Mouse (Mus musculus) mesoderm, embryonic 11.5 days (tissue): ENCODE results near the gene C1qtnf6.

Source experiments
- DNase-seq: peaks from one replicate; pipeline ENCODE4 v3.0.0-alpha.2; 2012; ENCODE audit warnings: low read depth, low spot score

C1qtnf6 gene

DNA sequence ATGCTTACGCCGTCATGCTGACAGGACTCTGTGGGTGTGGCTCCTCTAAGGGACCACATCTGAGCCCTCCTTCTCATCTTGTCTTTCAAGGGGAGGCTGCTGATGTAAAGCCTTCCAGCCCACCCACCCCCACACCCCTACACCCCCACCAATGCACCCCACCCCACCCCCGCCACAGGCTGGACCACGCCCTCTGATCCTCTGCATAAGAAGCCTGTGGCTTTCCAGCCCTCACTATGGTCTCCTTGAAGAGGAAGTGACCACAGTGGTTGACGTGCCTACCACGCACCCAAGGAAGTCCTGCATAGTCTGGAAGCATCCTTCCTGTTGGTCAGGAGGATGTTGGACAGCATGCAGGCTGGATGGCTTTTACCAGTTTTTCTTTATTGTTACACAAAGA is 15.5 kb downstream of the C1qtnf6 start:
- DNase-seq: no peak

GRCm38 (mm10) chr15:78514393-78515146 is 16.6 kb downstream of the C1qtnf6 start:
- DNase-seq: peak; percentile 82

- DNase-seq: no peak
Observed at GRCm38 (mm10) chr15:78513019-78513418, 18.2 kb downstream of the C1qtnf6 start.

DNA sequence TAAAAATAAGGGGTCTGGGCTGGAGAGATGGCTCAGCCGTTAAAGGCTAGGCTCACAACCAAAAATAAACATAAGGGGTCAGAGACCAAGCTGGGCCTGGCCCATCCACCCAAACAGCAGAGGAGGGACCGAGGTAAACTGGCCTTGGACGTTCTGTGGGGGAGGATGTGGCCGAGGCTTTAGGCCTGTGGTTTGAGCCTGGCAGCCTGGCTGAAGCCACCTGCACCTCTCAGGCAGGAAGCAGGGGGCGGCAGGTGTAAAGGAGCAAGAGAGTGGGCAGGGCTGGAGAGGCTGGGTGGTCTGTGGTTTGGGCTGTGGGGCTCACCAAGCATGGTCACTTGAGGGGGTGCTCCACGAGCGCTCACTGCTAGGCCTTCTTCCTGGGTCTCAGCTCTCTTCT is 19.3 kb downstream of the C1qtnf6 start:
- no peak for DNase-seq

- DNase-seq: no peak
Observed at GRCm38 (mm10) chr15:78510736-78511135, 20.5 kb downstream of the C1qtnf6 start.

- no peak for DNase-seq
Observed at GRCm38 (mm10) chr15:78510121-78510576, 21.1 kb downstream of the C1qtnf6 start.

DNA sequence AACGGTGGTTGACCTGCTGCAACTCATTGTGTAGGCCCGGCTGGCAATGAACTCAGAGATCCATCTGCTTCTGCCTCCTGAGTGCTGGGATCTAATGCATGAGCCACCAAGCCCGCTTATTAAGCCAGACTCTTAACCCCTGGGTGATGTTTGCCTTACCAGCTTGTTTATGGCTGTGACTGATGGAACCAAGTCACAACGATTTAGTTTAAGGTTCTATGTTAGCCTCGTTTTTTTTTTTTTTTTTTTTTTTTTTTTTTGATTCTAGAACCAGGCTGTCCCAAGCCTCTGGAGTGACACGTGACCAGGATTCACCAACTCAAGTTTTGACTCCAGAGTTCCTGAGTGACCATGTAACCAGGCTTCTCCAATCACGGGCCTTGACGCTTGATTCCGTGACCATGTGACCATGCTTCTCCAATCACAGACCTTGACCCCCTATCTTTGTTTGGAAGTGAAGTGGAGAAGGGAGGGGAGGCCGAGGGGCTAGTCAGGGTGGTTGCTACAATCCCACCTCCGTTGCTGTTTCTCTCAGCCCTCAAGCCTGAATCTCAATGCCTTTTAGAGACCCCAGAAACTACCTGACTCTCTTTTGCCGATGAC is 21.8 kb downstream of the C1qtnf6 start:
- DNase-seq: peak; percentile 77

DNA sequence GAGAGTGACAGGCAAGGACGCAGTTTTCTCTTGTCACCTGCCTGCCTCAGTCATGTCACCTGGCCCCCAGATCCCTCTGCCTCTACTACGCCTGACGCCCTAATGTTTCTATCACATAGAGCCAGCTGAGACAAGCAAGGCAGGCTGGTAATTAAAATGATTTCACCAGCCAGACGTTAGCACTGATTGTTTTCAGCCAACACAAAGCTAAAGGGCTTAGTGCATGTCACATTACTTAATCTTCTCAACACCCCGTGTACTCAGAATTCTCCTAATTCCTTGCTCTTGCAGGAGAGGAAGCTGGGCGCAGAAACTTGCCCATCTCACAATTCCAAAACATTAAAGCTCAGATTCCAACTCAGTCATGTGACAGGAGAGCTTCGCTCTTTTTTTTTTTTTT is 22.8 kb downstream of the C1qtnf6 start:
- DNase-seq: no peak

DNA sequence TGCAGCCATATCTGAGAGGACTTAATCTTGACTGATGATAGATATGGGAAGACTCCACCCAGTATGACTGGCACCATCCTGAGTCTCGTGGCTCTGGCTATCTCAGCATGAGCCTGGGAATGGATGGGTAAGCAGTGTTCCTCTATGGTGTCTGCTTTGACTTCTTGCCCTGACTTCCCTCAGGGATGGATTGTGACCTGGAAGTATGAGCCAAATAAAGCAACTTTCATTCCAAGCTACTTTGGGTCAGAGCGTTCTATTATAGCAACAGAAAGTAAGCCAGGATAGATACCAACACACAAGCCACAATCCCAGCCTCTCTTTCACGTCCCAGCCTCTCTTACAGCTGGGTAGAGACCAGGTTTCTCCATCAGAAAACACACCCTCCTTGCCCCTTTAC is 25.7 kb downstream of the C1qtnf6 start:
- no peak for DNase-seq

DNA sequence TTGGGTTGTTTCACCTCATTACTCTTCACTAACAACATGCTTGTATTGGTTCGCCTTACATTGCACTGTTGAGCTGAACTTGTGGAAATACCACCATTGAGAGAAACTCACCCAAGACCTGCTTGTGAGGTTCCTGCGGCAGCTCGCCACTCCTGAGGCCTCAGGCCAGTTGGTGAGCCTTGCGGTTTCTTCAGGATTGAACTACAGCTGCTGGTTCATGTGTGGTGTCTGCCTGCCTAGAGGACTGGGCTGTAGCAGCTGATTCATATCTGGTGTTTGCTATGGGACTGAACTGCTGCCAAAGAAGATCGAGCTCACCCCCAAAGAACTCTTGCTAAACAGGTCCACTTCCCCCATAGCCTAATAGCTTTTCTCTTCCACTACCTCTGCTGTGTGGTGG is 26.4 kb downstream of the C1qtnf6 start:
- no peak for DNase-seq

DNA sequence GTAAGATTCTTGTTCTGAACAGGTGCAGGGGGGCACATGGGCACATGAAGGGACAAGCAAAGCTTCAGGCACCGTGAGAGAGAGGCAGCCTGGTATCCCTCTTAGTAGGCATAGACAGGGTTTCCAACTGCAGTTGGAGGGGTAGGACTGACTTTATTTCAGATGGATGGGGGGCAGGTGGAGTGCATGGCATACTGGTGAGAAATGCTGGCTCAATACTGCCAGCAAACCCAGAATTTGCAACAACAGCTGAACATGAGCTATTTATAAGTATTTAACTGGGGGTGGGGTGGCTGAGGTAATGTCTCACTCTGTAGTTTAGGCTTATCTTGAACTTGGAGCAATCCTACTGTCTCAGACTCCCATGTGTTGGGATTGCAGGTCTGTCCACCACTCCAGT is 27.2 kb downstream of the C1qtnf6 start:
- DNase-seq: no peak

- no peak for DNase-seq
Observed at GRCm38 (mm10) chr15:78502437-78503132, 28.6 kb downstream of the C1qtnf6 start.

- no peak for DNase-seq
Observed at GRCm38 (mm10) chr15:78494968-78495406, 36.2 kb downstream of the C1qtnf6 start, which contains the start of gene Il2rb. Gene Il2rb (minus strand): TSS chr15:78495271.

GRCm38 (mm10) chr15:78493401-78494010 is 37.7 kb downstream of the C1qtnf6 start:
- DNase-seq: no peak

- no peak for DNase-seq
Observed at GRCm38 (mm10) chr15:78491301-78491700, 39.9 kb downstream of the C1qtnf6 start.

DNA sequence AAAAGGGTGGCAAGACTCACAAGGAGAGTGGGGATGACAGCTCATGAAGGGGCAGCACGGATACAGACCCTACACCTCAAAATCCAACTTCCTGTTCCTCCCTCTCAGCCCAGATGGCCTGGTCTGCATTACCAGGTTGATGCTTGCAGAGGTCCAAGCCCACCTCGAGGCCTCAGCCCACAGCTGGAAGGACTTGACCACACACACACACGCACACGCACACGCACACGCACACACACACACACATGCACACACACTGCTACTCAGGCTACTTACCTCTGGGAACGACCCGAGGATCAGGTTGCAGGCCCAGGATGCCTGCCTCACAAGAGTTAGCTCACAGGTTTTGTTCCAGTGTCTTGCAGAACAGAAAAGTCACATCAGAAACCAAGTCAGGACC is 41.3 kb downstream of the C1qtnf6 start:
- no peak for DNase-seq

- no peak for DNase-seq
Observed at GRCm38 (mm10) chr15:78489248-78489647, 42.0 kb downstream of the C1qtnf6 start.

DNA sequence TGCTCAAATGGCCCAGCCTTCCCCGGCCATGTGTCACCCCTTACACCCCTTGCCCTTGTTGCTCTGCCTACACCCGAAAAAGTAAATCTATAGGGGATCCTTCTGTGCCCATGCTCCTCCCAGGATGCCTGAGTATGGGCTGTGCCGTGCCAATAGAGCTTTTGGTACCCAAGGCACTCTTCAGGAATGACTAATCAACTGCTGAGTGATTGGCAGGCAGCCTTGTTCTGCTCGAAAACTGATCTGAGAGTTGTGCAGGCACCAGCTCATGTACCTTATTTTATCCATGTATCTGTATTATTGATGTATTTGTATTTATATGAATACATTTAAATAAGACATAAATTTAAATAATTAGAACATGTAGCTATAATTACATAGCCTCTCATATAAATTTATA is 44.1 kb downstream of the C1qtnf6 start:
- DNase-seq: no peak

GRCm38 (mm10) chr15:78486564-78486963 is 44.7 kb downstream of the C1qtnf6 start:
- DNase-seq: no peak

GRCm38 (mm10) chr15:78483311-78483710 is 47.9 kb downstream of the C1qtnf6 start:
- DNase-seq: no peak

GRCm38 (mm10) chr15:78482518-78482917 is 48.7 kb downstream of the C1qtnf6 start:
- no peak for DNase-seq

- DNase-seq: no peak
Observed at GRCm38 (mm10) chr15:78481448-78482000, 49.7 kb downstream of the C1qtnf6 start.
